Mouse (Mus musculus) myocyte (in vitro differentiated cells): Measurements from ENCODE around the gene Alg12.

Source experiments
- CEBPB ChIP-seq: IDR thresholded peaks from 2 replicates; pipeline ENCODE4 v1.6.1; 2011; ENCODE audit warnings: mild to moderate bottlenecking, moderate library complexity; ENCODE audit not compliant: poor library complexity, insufficient read depth, severe bottlenecking
- E2F4 ChIP-seq: IDR thresholded peaks from one replicate; pipeline ENCODE4 v1.6.1; 2011; ENCODE audit warnings: mild to moderate bottlenecking, control low read depth, moderate library complexity; ENCODE audit not compliant: insufficient read depth
- MAX ChIP-seq: IDR thresholded peaks from one replicate; pipeline ENCODE4 v1.6.1; 2011; ENCODE audit warnings: low read depth, mild to moderate bottlenecking, control low read depth
- MYOG ChIP-seq, 3 experiments: IDR thresholded peaks; one replicate each; pipeline ENCODE4 v1.6.1; 2011; ENCODE audit warnings: control low read depth in 2 of 3, low read depth in 2 of 3, mild to moderate bottlenecking in 2 of 3; ENCODE audit not compliant: insufficient read length in 2 of 3, control insufficient read depth in 1 of 3, insufficient read depth in 1 of 3
- POLR2A ChIP-seq: IDR thresholded peaks from one replicate; pipeline ENCODE4 v1.6.1; 2011; ENCODE audit warnings: low read depth, mild to moderate bottlenecking, control low read depth, moderate library complexity; ENCODE audit not compliant: insufficient read length
- POLR2AphosphoS2 ChIP-seq: IDR thresholded peaks from one replicate; pipeline ENCODE4 v1.6.1; 2011; ENCODE audit warnings: low read depth, control low read depth; ENCODE audit not compliant: insufficient read length
- REST ChIP-seq: IDR thresholded peaks from one replicate; pipeline ENCODE4 v1.6.1; 2011; ENCODE audit warnings: mild to moderate bottlenecking, control low read depth, moderate library complexity; ENCODE audit not compliant: insufficient read depth, insufficient read length
- SRF ChIP-seq: IDR thresholded peaks from one replicate; pipeline ENCODE4 v1.6.1; 2011; ENCODE audit warnings: low read depth; ENCODE audit not compliant: control insufficient read depth, insufficient read length
- TCF12 ChIP-seq: IDR thresholded peaks from one replicate; pipeline ENCODE4 v1.6.1; 2011; ENCODE audit warnings: mild to moderate bottlenecking, control low read depth; ENCODE audit not compliant: poor library complexity, insufficient read depth, severe bottlenecking
- USF1 ChIP-seq: IDR thresholded peaks from one replicate; pipeline ENCODE4 v1.6.1; 2011; ENCODE audit warnings: low read depth, mild to moderate bottlenecking, control low read depth, moderate library complexity

DNA sequence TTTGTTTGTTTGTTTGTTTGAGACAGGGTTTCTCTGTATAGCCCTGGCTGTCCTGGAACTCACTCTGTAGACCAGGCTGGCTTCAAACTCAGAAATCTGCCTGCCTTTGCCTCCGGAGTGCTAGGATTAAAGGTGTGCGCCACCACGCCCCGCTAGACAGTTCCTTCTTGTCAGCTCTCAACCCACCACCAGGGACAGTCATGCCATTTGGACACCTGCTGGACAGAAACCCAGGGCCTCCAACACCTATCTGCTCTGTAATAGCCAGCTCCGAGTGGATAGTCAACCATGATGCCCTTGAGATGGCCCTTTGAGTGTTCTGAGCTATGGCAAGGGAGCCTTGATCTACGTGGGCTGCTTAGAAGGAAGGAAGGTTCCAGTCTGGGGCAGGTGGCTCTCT, 16.9 kb upstream of the Alg12 start:
- TF ChIP-seq USF1 (no peak), MAX (no peak), POLR2A (no peak), E2F4 (no peak), TCF12 (no peak), MYOG (IDR thresholded peaks at IDR 0.05; ENCODE audit: control insufficient read depth in 1 of 3, insufficient read depth in 1 of 3, insufficient read length in 2 of 3, low read depth in 2 of 3) (no peak), CEBPB (no peak), REST (no peak), SRF (no peak), POLR2AphosphoS2 (no peak)
